Mouse (Mus musculus) inflammation-experienced regulatory T-cells, adult 6 months (primary cell): Measurements from ENCODE around the gene Syp. TPM values are rescaled to one million over a fixed set of nuclear protein-coding genes. Genes with fewer than 3 reads are reported as not detected.
A peak's percentile ranks its signal among the peaks of the same experiment; 100 is the strongest.

Source experiments
- ATAC-seq: one replicate; pipeline ENCODE4 v1.8.0; 2017
- polyA plus RNA-seq, 3 experiments: library from polyadenylated mRNA; unstranded; fragments of 100-300 nt; shearing (Covaris generic); gene quantifications; one replicate each; pipeline ENCODE4 v1.2.1; 2017

The Syp gene
- polyA plus RNA-seq: 1 to 10 TPM; 1.8 to 7.0 (median 7.0) TPM

GRCm38 (mm10) chrX:7638401-7639091, at the start of gene Syp:
Gene Syp, plus strand, starts transcription at chrX:7638471.
- ATAC-seq: peak; percentile 86

DNA sequence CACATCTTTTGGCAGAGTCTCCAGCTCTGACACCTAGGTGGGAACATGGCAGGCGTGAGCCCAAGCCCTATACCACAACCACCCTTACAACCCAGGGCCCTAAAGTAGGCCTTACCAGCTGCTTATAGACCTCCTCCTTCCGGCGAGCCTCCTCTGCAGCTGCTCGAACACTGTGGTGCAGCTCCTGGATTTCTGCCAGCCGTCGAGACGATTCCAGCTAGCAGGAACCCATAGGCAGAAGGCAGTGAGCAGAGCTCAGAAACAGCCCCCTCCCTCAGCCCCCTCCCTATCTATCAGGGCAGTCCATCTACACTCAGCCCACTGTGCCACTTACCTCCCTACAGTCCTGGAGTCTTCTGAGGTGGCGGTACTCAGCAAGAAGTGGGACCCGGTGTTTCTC, 42.9 kb upstream of the Syp start:
- ATAC-seq: no peak

DNA sequence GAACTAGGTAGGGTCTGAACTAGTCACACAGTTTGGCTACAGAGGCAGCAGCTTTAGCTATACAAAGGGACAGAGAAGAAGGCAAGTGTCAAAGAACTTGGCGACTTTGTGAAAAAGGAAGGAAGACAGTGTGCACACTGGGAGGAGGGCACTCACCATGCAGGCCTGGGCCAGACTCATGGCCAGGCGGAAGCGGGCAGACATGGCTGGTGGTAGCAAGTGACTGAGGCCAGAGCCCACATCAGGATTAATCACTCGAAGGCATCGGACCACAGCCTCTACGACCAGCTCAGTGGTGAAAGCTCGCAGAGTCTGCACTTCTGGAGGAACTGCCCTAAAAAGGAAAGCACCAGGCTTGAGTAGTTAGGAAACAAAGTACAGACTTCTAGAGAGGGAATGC, 34.3 kb upstream of the Syp start:
- no peak for ATAC-seq

DNA sequence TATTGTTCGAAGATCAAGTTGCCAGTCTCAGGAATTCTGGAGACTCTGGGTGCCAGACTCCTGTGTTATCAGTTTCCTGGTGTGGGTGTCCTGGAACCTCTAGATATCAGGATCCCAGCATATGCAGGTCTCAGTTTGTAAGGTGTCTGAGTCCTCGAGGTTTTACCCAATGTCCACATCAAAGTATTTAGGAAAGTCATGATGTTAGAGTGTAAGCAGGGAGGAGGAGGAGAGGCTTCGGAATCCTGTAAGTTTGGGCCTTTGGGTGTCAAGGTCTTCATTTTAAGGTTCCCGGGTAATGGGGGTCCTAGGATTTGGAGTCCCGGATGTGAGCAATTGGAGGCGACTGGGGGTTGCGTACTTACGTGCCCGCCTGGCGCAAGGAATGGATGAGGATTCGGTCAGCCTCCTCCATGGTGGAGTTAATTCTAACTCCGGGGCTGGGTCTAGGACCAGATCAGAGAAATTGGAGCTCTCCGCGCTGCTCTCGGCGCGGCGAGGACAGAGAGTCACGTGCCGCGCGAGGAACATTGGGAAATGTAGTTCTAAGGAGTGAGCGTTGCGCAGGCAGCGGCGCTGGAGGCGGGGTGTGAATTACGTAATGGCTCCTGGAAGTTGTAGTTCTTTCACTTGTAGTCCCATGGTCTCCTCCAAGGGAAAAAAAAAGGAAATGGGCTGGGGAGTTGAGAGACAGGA, 33.2 kb upstream of the Syp start, which contains the start of gene Ccdc22:
Ccdc22 (minus strand) TSS at position 639 of the 696 bp plus-strand sequence.
- ATAC-seq: peak; percentile 96

DNA sequence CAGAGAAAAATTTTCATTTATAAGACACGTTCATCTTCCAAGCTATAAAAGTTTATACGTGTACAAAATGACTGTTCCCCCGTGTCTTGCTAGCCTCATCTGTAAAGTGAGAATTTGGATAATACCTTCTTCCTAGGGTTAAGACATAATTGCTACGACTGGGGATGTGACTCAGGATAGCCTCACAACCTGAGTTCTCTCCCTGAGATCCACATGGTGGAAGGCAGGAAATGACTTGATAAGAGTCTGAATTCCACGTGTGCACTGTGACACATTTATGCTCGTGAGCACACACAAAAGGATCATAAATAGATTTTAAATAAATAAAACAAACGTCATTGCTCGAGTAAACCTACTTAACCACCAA, 32.7 kb upstream of the Syp start:
- peak; percentile 43 for ATAC-seq

GRCm38 (mm10) chrX:7606783-7607182, 31.5 kb upstream of the Syp start, which contains the start of gene Cacna1f:
Gene Cacna1f, plus strand, starts transcription at chrX:7607083.
- no peak for ATAC-seq

DNA sequence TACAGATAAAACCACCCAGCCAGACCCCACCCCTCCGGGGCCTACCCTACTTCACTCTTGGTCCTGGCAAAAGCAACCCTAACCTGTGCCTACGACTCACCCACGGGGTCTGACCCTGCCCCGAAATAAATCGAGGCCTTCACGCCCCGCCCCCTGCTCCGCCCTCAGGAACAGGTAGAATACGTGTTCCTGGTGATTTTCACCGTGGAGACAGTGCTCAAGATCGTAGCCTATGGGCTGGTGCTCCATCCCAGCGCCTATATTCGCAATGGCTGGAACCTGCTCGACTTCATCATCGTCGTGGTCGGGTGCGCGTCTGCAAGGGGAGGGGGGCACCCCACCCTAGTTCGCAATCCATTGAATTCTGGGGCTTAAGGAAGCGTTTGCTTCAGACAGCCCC, 28.2 kb upstream of the Syp start:
- no peak for ATAC-seq

DNA sequence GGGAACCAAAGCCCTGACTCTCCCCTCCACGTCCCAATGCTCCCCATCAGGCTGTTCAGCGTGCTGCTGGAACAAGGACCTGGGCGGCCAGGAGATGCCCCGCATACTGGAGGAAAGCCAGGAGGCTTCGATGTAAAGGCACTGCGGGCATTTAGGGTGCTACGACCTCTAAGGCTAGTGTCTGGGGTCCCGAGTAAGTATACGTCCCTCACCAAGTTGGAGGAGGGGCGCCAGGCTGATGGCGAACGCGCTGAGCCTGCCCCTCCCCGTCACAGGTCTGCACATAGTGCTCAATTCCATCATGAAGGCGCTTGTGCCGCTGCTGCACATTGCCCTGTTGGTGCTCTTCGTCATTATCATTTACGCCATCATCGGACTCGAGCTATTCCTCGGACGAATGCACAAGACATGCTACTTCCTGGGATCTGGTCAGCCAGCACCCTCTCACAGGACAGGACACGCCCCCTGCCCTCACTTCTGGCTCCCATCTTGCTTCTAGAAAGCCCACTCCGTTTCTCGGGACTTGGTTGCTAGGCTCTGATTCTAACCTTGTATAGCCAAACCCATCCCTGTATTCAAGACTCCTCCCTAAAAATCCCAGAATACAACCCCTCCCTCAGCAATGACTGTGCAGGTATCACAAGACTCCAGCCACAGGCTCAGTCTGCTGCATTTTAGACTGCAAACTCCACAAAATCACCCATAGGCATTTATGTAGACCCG, 27.6 kb upstream of the Syp start:
- no peak for ATAC-seq

- ATAC-seq: peak; percentile 92
Observed at GRCm38 (mm10) chrX:7617889-7618551, 20.3 kb upstream of the Syp start.

GRCm38 (mm10) chrX:7632560-7632959, 5.7 kb upstream of the Syp start:
- no peak for ATAC-seq

DNA sequence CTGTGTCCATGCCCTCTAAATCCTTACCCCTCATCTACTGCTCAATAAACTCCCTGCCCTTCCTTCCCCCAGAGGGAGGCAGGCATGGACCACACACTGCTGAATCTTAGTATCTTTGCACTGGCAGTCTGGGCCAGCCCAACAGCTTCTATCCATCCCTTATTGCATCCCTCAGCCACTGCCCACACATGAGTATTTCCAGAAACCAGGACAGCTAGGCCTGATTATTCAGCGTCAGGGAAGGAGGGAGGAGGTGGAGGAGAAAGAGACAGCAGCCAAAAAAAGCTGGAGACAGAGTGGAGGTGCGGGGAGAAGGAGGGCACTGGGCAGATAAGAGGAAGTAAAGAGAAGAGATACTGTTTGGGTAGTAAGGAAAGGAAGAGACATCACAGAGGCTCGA, 3.2 kb upstream of the Syp start:
- no peak for ATAC-seq

- no peak for ATAC-seq
Observed at GRCm38 (mm10) chrX:7639536-7640325, 1.5 kb downstream of the Syp start.

DNA sequence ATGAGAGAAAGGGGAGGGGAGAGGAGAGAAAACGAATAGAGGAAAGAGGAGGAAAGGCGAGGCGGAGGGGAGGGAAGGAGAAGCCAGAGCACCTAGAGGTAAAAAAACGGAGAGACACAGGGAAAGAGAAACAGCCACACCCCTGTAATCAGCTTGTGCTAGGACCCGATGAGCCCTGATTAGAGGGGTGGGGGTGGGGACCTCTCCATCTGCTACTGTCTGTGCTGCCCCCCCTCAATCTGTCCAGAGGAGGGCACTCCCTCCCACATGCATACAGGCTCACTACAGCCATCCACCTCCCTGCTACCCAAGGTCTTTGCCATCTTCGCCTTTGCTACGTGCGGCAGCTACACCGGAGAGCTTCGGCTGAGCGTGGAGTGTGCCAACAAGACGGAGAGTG, 2.5 kb downstream of the Syp start:
- ATAC-seq: no peak

DNA sequence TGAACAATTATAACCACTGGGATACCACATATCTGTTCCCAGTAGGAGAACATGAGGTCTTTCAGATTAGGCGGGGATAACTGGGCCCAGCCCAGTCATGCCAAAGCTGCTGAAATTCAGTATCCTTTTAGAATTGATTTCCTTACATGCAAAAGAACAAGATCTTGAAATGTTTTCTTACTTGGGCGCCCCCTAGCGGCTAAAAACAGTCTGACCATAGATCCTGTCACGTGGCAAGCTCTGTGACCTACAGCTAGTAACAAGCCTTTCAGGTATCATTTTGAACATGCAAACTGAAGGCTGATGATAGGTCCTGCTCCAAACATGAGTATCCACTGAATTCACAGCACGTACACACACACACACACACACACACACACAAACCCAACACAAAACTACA, 7.1 kb downstream of the Syp start:
- ATAC-seq: peak; percentile 20

GRCm38 (mm10) chrX:7648671-7649304, 10.5 kb downstream of the Syp start:
- peak; percentile 91 for ATAC-seq

DNA sequence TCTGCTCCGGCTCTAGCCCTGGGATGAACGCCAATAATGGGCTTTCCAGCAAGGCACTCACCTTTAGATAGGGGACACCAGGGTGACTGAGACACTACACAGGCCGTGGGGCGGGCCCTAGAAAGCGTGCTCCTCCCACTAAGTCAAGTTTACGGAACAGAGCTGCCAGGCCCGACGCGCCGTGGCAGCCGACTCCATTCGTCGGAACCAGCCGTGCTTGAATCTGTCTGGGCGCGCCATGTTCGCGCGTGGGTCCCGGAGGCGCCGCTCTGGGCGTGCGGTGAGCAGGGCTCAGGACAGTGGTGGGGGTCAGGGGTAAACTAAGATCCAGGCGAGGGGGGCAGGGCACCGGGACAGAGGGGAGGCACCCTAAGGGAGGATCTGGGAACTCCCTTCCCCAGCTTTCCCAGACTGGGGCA, 19.0 kb downstream of the Syp start, which contains the start of gene Prickle3:
Prickle3 (plus strand) TSS at position 40 of the 419 bp plus-strand sequence.
- ATAC-seq: peak; percentile 96

- ATAC-seq: no peak
Observed at GRCm38 (mm10) chrX:7658031-7658784, 19.9 kb downstream of the Syp start.

GRCm38 (mm10) chrX:7658785-7659589, 20.7 kb downstream of the Syp start:
- ATAC-seq: no peak

GRCm38 (mm10) chrX:7661086-7661485, 22.8 kb downstream of the Syp start:
- ATAC-seq: no peak

GRCm38 (mm10) chrX:7662936-7663335, 24.7 kb downstream of the Syp start:
- ATAC-seq: no peak
